Mouse (Mus musculus): Measurements from ENCODE around the gene Prdx1. TPM values are rescaled to one million over a fixed set of nuclear protein-coding genes. Genes with fewer than 3 reads are reported as not detected.
"Not testable (repeated sequence)": the region's sequence is repeated elsewhere in the genome, so short reads cannot be mapped to it uniquely, and the experiment has no call there.

Prdx1 gene
- polyA plus RNA-seq, 1 experiment, result 27.8 TPM

GRCm38 (mm10) chr4:116660829-116661228, 24.5 kb upstream of the Prdx1 start:
- Histone ChIP-seq H3K4me1 (ENCODE audit: control insufficient read depth, insufficient read depth, insufficient read length) (no peaks in the 10 kb centered on the region), H3K4me3 (ENCODE audit: extremely low read depth, insufficient read depth, insufficient read length) (no peak overlapping the region), H3K36me3 (ENCODE audit: control insufficient read depth, insufficient read depth, low read length) (no peaks in the 10 kb centered on the region), H3K27ac (ENCODE audit: insufficient read depth, low read length) (no peak overlapping the region), H3K27me3 (ENCODE audit: control insufficient read depth, insufficient read depth, low read length) (no peaks in the 10 kb centered on the region)
- TF ChIP-seq CTCF (IDR thresholded peaks at IDR 0.05; ENCODE audit: extremely low read depth, insufficient read depth, insufficient read length, insufficient replicate concordance), result no peak
- no peak for TF ChIP-seq POLR2A (IDR thresholded peaks at IDR 0.05; ENCODE audit: low read depth, low read length)
- DNase-seq (ENCODE audit: low read depth in 1 of 2, low spot score in 2 of 2), result no peak
- WGBS, result 72% methylated on average over 6 of the region's 6 CpGs

DNA sequence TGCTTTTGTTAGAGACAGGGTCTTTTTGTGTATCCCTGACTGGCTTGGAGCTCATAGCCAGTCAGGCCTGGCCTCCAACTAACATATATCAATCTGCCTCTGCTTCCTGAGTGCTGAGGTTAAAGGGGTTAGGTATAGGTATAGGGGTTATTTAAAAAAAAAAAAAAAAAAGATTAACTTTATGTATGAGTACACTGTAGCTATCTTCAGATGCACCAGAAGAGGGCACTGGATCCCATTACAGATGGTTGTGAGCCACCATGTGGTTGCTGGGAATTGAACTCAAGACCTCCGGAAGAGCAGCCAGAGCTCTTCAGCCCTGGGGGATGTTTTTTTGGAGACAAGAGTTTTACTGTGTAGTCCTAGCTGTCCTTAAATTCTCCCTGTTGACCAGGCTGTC, 23.3 kb upstream of the Prdx1 start:
- DNase-seq (ENCODE audit: low read depth in 1 of 2, low spot score in 2 of 2), result no peak
- H3K4me3 ChIP-seq (ENCODE audit: extremely low read depth, insufficient read depth, insufficient read length), result no peak overlapping the region
- H3K4me1 ChIP-seq (ENCODE audit: control insufficient read depth, insufficient read depth, insufficient read length), result peaks cover 3% of the 10 kb centered on the region; the same call in 1 of the 2 replicates
- TF ChIP-seq CTCF (IDR thresholded peaks at IDR 0.05; ENCODE audit: extremely low read depth, insufficient read depth, insufficient read length, insufficient replicate concordance) (no peak), POLR2A (IDR thresholded peaks at IDR 0.05; ENCODE audit: low read depth, low read length) (no peak)
- H3K27me3 ChIP-seq (ENCODE audit: control insufficient read depth, insufficient read depth, low read length), result no peaks in the 10 kb centered on the region
- H3K27ac ChIP-seq (ENCODE audit: insufficient read depth, low read length), result no peak overlapping the region
- H3K36me3 ChIP-seq (ENCODE audit: control insufficient read depth, insufficient read depth, low read length), result no peaks in the 10 kb centered on the region
- 92% methylated on average over 1 of the region's 1 CpGs for WGBS

DNA sequence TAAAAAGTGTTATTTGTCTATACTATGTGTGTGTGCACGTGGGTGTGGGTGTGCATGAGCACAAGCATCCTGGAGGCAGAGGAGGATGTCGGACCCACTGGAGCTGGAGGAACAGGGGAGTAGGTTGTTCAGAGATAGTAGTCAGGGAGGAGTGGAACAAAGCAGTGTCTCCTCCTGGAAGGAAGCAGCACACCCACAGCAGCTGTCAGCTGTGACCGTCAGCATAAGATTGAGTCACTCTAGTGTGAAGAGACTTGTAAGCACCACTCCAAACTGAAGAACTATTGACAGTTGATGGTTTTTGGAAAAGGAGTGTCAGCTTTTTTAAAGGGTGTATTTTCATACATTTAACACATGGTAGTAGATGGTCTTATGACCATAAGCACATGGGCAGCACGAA, 18.7 kb upstream of the Prdx1 start:
- 49% methylated on average over 4 of the region's 4 CpGs for WGBS
- Histone ChIP-seq H3K27ac (ENCODE audit: insufficient read depth, low read length) (no peak overlapping the region), H3K4me3 (ENCODE audit: extremely low read depth, insufficient read depth, insufficient read length) (no peak overlapping the region), H3K27me3 (ENCODE audit: control insufficient read depth, insufficient read depth, low read length) (no peaks in the 10 kb centered on the region), H3K4me1 (ENCODE audit: control insufficient read depth, insufficient read depth, insufficient read length) (peaks cover 6% of the 10 kb centered on the region; the same call in 1 of the 2 replicates), H3K36me3 (ENCODE audit: control insufficient read depth, insufficient read depth, low read length) (no peaks in the 10 kb centered on the region)
- DNase-seq (ENCODE audit: low read depth in 1 of 2, low spot score in 2 of 2), result no peak
- no peak for TF ChIP-seq POLR2A (IDR thresholded peaks at IDR 0.05; ENCODE audit: low read depth, low read length)
- TF ChIP-seq CTCF (IDR thresholded peaks at IDR 0.05; ENCODE audit: extremely low read depth, insufficient read depth, insufficient read length, insufficient replicate concordance), result no peak

DNA sequence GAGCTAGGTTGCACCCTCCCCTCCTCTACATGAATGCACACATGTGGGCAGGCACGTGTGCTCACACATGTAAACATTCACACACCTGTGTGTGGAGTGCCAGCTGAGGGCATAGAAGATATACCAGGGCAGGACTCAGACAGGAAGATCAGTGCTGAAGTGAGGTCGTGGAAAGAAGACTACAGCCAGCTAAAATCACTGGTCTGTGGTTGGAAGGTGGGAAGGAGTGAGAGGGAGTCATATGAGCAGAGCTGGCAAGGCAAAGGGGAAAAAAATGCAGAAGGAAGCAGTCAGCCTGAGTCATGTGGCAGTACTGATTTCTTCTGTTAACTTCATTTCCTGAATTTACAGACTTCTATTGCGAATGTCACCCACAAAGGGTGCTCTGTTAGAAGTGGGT, 17.2 kb upstream of the Prdx1 start:
- no peak for TF ChIP-seq CTCF (IDR thresholded peaks at IDR 0.05; ENCODE audit: extremely low read depth, insufficient read depth, insufficient read length, insufficient replicate concordance)
- 6% methylated on average over 3 of the region's 3 CpGs for WGBS
- DNase-seq (ENCODE audit: low read depth in 1 of 2, low spot score in 2 of 2), result no peak
- peaks cover 6% of the 10 kb centered on the region; the same call in 1 of the 2 replicates for H3K4me1 ChIP-seq (ENCODE audit: control insufficient read depth, insufficient read depth, insufficient read length)
- no peaks in the 10 kb centered on the region for H3K36me3 ChIP-seq (ENCODE audit: control insufficient read depth, insufficient read depth, low read length)
- peak overlapping the region; percentile 45 for H3K27ac ChIP-seq (ENCODE audit: insufficient read depth, low read length)
- no peaks in the 10 kb centered on the region for H3K27me3 ChIP-seq (ENCODE audit: control insufficient read depth, insufficient read depth, low read length)
- H3K4me3 ChIP-seq (ENCODE audit: extremely low read depth, insufficient read depth, insufficient read length), result no peak overlapping the region

- DNase-seq (ENCODE audit: low read depth in 1 of 2, low spot score in 2 of 2), result no peak
- 74% methylated on average over 2 of the region's 2 CpGs for whole genome bisulfite sequencing
- no peaks in the 10 kb centered on the region for H3K27me3 ChIP-seq (ENCODE audit: control insufficient read depth, insufficient read depth, low read length)
- no peaks in the 10 kb centered on the region for H3K36me3 ChIP-seq (ENCODE audit: control insufficient read depth, insufficient read depth, low read length)
- no peak overlapping the region for H3K27ac ChIP-seq (ENCODE audit: insufficient read depth, low read length)
- peaks cover 6% of the 10 kb centered on the region; the same call in 1 of the 2 replicates for H3K4me1 ChIP-seq (ENCODE audit: control insufficient read depth, insufficient read depth, insufficient read length)
- no peak for TF ChIP-seq POLR2A (IDR thresholded peaks at IDR 0.05; ENCODE audit: low read depth, low read length)
- TF ChIP-seq CTCF (IDR thresholded peaks at IDR 0.05; ENCODE audit: extremely low read depth, insufficient read depth, insufficient read length, insufficient replicate concordance), result no peak
- no peak overlapping the region for H3K4me3 ChIP-seq (ENCODE audit: extremely low read depth, insufficient read depth, insufficient read length)
These were observed 16.1 kb upstream of the Prdx1 start for GRCm38 (mm10) chr4:116669291-116669690.

DNA sequence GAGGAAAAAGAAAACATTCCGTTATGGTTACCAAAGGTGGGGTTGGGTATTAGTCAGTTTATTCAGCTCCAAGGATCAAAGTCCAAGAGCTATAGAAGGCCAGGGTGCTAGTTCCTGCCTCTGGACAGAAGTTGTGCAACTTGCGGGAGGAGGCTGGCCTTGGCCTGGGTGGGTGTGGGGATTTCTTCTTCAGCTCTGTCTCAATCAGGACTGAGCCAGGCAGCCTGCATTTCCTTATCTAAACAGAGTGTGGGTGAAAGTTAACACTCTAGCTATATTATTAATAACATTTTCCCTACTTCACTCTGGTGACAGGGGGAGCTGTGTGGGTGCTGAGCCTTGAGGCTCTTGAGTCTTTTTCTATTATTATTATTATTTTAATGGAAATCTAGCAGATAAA, 12.6 kb upstream of the Prdx1 start:
- WGBS, result 76% methylated on average over 2 of the region's 2 CpGs
- DNase-seq (ENCODE audit: low read depth in 1 of 2, low spot score in 2 of 2), result no peak

GRCm38 (mm10) chr4:116674761-116675160, 10.6 kb upstream of the Prdx1 start:
- 88% methylated on average over 6 of the region's 6 CpGs for WGBS
- H3K4me3 ChIP-seq (ENCODE audit: extremely low read depth, insufficient read depth, insufficient read length); H3K4me1 ChIP-seq (ENCODE audit: control insufficient read depth, insufficient read depth, insufficient read length); DNase-seq (ENCODE audit: low read depth in 1 of 2, low spot score in 2 of 2); H3K27me3 ChIP-seq (ENCODE audit: control insufficient read depth, insufficient read depth, low read length); H3K27ac ChIP-seq (ENCODE audit: insufficient read depth, low read length); H3K36me3 ChIP-seq (ENCODE audit: control insufficient read depth, insufficient read depth, low read length): not testable (repeated sequence)

More for the DNA sequence above, 12.6 kb upstream of the Prdx1 start:
- TF ChIP-seq CTCF (IDR thresholded peaks at IDR 0.05; ENCODE audit: extremely low read depth, insufficient read depth, insufficient read length, insufficient replicate concordance) (no peak), POLR2A (IDR thresholded peaks at IDR 0.05; ENCODE audit: low read depth, low read length) (no peak)
- peaks cover 3% of the 10 kb centered on the region; the same call in 1 of the 2 replicates for H3K4me1 ChIP-seq (ENCODE audit: control insufficient read depth, insufficient read depth, insufficient read length)
- no peaks in the 10 kb centered on the region for H3K27me3 ChIP-seq (ENCODE audit: control insufficient read depth, insufficient read depth, low read length)
- H3K27ac ChIP-seq (ENCODE audit: insufficient read depth, low read length), result no peak overlapping the region
- no peaks in the 10 kb centered on the region for H3K36me3 ChIP-seq (ENCODE audit: control insufficient read depth, insufficient read depth, low read length)
- H3K4me3 ChIP-seq (ENCODE audit: extremely low read depth, insufficient read depth, insufficient read length), result no peak overlapping the region

All from spleen, adult 2 months (tissue).